Mouse (Mus musculus) right cerebral cortex, postnatal 4 days (tissue): Measurements from ENCODE around the gene Insig2.

ENCODE experiments used
- DNase-seq: peaks from one replicate; pipeline ENCODE4 v3.0.0-alpha.2; 2022

The Insig2 gene

GRCm38 (mm10) chr1:121326591-121327343, 5.6 kb downstream of the Insig2 start:
- DNase-seq, result no peak

- DNase-seq, result no peak
These were observed 8.9 kb downstream of the Insig2 start for GRCm38 (mm10) chr1:121323501-121323900.

DNA sequence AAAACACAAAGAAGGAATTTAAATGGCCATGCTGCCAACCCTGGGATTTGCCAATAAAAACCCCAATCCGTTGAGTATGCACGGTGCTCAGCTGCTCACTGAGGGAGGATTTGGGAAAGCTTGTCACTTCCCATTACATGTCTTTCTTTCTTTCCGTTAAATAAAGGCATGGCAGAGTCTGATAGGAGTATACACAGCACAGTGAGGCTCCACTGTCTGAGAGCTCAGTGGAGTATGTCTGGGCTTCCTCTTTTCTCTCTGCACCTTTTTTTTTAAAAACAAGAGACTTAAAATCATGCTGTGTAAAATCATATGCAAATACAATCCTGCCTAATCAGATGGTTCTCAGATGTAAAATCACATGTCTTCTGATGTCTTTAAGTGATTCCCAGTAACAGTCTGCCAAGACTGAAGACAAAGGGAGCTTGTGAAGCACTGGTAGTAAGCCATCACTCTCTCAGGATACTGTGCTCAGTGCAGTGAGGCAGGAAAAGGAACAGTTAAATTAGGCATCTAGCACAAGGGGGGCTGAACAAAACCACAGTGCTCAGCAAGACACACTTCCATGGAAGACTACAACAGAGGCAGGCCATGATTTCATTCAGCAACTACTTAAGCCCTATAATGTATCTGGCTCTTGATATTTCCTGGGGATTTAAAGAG, 17.5 kb downstream of the Insig2 start:
- DNase-seq, result no peak

DNA sequence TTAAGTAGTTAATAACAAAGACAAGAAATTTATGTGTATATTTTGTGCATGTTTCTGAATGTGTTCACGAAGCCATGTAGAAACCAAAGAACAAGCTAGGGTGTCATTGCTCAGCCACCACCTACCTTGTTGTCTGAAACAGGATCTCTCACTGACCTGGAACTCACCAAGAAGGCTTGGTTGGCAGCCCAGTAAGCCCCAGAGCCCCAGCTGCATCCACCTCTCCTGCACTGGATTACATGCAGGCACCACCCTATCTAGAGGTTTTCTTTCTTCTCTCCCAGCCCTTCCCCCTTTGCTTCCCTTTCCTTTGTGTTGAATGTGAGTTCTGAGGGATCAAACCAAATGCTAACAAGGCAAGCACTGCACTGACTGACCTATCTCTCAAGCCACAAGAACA, 19.2 kb downstream of the Insig2 start:
- DNase-seq, result no peak

GRCm38 (mm10) chr1:121312326-121312725, 20.1 kb downstream of the Insig2 start:
- DNase-seq, result no peak

DNA sequence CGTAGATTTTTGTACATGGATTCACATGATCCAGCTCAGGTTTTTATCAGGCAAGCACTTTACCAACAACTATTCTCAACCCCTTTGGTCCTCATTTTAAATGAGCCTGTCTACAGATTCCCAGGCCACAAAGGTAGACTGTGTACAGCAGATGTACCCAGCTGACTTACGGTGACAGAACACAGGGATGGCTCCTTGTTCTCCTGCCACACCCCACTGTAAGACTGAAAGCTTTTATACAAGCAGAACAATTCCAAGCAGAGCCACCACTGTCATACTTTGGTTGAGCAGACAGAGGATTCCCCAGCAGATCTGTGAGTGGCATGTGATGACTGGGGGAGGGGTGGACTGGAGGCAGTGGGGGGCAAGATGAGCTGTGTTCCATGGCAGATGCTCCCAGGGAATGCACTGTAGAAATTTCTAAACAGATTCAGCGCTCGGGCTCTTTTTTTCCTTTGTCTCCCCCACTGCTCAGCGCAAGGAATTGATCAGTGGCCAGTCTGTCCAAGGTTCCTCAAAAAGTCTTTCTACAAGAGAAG, 35.6 kb downstream of the Insig2 start:
- DNase-seq, result no peak

DNA sequence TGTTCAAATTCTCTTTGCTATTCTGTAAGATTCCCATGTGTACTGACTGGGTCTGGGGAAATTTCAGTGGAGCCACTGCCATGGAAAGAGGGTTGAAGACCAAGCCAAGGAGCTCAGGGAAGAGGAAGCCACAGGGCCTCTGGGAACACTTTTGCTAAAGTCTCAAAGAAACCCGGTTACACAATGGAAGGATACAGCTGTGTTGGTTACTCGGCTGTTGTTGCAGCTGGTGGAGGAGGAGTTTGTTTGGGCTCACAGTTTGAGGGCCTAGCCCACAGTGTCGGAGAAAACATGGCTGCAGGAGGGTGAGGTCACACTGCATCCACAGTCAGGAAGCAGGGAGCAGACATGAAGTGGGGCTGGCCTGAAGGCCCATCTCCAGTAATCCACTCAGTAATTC, 38.8 kb downstream of the Insig2 start:
- DNase-seq, result no peak

GRCm38 (mm10) chr1:121290841-121291240, 41.5 kb downstream of the Insig2 start:
- DNase-seq, result no peak

GRCm38 (mm10) chr1:121290340-121290739, 42.0 kb downstream of the Insig2 start:
- DNase-seq, result no peak

DNA sequence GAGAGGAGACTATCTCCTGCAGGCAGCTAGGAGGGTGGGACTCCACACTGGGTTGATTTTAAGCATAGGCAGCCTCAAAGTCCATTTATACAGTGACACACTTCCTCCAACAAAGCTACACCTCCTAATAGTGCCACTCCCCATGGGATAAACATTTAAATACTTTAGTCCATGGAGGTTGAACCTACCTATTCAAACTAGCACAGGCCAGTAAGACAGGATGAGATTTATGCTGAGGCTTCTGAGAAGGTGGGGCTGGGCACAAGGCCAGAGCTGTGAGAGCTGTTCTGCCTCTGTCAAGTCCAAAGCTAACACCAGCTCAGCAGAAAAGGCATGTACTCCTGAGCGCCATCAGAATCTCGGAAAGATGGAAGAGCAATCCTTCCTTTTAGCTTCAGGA, 48.2 kb downstream of the Insig2 start:
- DNase-seq, result no peak

DNA sequence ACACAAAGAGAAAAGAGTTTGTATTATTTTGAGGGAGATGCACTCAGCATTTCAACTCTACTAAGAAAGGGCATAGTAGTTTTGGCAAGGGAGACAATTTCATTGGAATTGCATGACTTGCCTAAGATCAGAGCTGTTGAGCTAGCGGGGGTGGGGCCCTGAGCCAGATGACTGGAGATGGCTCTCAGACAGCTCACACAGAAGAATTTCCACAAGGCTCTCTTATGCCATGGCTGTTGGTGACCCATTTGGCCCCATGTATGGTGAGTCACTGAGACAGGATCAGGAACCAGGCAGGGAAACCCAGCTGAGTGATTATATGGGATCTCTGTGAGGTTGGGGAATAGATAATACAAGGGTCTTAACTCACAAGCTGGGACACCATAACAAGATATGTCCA, 51.9 kb downstream of the Insig2 start:
- no peak for DNase-seq

- DNase-seq, result no peak
These were observed 54.0 kb downstream of the Insig2 start for GRCm38 (mm10) chr1:121278370-121278769.

DNA sequence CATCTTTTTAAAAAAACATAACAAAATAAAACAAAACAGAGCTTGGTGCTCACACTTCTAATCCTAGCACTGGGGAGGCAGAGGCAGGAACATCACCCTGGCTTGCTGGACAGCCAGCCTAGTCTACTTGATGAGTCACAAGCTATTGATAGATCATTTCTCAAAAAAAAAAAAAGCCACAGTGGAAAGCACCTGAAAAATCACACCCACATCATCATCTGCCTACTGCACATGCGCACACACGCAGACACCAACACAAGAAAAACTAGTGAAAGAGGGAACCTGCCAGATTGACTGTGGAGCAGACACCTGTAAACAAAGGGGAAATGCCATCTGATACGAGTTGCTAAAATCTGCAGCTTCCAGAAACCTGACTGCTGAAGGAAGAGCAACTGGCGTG, 54.9 kb downstream of the Insig2 start:
- DNase-seq, result no peak

DNA sequence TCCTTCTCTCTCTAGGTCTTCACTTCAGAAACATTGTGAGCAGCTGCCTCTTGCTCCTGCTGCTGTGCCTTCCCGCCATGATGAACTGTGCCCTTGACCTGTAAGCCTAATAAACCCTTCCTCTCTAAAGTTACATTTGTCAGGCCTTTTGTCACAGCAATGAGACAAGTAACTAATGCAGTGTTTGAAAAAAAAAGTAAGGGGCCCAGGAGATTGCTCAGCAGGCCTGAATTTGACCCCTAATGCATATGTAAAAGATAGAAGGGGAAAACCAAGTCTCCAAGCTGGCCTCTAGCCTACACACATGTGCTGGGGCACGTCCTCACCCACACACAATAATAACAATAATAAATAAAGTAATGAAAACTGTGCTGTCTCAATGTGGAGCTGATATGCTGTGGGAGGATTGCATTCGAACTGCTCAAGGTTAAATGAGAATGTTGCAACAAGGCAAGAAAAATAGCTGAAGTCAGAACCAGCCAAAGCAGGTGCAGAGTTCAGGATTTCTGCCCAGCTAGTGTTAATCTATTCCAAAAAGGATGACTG, 56.4 kb downstream of the Insig2 start:
- DNase-seq, result no peak

DNA sequence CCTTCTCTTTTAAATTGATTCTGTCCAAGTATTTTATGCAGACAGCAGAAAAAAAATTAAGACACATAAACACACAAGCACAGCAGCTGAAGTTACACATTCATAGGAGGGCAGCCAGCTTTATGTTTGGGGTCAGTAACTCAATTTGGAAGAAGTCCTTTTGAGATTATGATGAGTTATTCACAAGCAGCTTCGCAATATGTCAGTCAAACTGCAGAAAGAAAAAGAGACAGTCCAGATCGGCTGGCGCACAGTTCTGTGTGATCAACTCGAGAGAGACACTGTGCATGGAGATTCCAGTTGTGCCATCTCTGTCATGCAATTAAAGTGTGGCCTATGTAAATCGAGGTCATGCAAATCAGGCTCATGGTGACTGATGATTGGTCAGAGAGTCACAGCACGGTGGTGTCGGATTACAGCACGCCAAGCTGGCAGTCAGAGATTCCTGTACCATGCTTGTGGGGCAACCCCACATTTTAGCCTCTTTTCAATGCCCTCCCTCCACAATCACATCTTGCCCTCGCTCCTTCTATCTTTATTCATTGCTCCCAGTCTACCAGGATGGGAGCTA, 72.1 kb downstream of the Insig2 start:
- no peak for DNase-seq
